Mouse (Mus musculus) forebrain, postnatal 0 days (tissue): Measurements from ENCODE around the gene Pyroxd2. TPM values are rescaled to one million over a fixed set of nuclear protein-coding genes. Genes with fewer than 3 reads are reported as not detected.
A peak's percentile ranks its signal among the peaks of the same experiment; 100 is the strongest.

Source experiments
- ATAC-seq: fragments of 200-750 bp; cut with Nextera tagmentation; 2 replicates; pipeline ENCODE4 v1.8.0; 2017; ENCODE audit warnings: mild to moderate bottlenecking, moderate library complexity
- DNase-seq: peaks from one replicate; pipeline ENCODE4 v3.0.0-alpha.2; 2015
- H3K27ac ChIP-seq: fragments of 300-500 bp; sonication (generic); 2 replicates; pipeline ENCODE4 v1.5.1; 2014; ENCODE audit warnings: low read depth, mild to moderate bottlenecking, antibody characterized with exemption, low read length, moderate library complexity, mixed read lengths
- H3K27me3 ChIP-seq: fragments of 300-500 bp; sonication (generic); 2 replicates; pipeline ENCODE4 v1.6.1; 2014; ENCODE audit warnings: mild to moderate bottlenecking, low read length, mixed read lengths; ENCODE audit not compliant: insufficient read depth
- H3K36me3 ChIP-seq: fragments of 300-500 bp; sonication (generic); 2 replicates; pipeline ENCODE4 v1.6.1; 2014; ENCODE audit warnings: mild to moderate bottlenecking, moderate library complexity; ENCODE audit not compliant: insufficient read depth
- H3K4me1 ChIP-seq: fragments of 300-500 bp; sonication (generic); 2 replicates; pipeline ENCODE4 v1.6.1; 2014; ENCODE audit warnings: antibody characterized with exemption; ENCODE audit not compliant: insufficient read depth
- H3K4me2 ChIP-seq: fragments of 300-500 bp; sonication (generic); 2 replicates; pipeline ENCODE4 v1.6.1; 2014; ENCODE audit warnings: low read depth, mild to moderate bottlenecking, moderate library complexity
- H3K4me3 ChIP-seq: fragments of 300-500 bp; sonication (generic); 2 replicates; pipeline ENCODE4 v1.5.1; 2014; ENCODE audit warnings: low read depth, low read length, mixed read lengths
- H3K9ac ChIP-seq: fragments of 300-500 bp; sonication (generic); 2 replicates; pipeline ENCODE4 v1.6.1; 2014; ENCODE audit warnings: mild to moderate bottlenecking
- H3K9me3 ChIP-seq: fragments of 300-500 bp; sonication (generic); 2 replicates; pipeline ENCODE4 v1.6.1; 2016; ENCODE audit warnings: low read length
- CTCF ChIP-seq: sonication (generic); IDR thresholded peaks from 2 replicates; pipeline ENCODE4 v1.5.1; 2016; ENCODE audit warnings: antibody characterized with exemption, control low read depth, low read depth
- WGBS: fragments of 180-500 bp; shearing (Covaris S2); extraction: QIAGEN DNeasy Blood & Tissue Kit; methylation state at CpG from one replicate; pipeline ENCODE4 v1.1.7; 2014; 5-methylcytosine and 5-hydroxymethylcytosine counted together
- polyA plus RNA-seq: library from polyadenylated mRNA; unstranded; fragments of >200 nt; fragmentation: Nextera tagmentation; extraction: Ambion mirVana; gene quantifications from 2 replicates; pipeline ENCODE4 v1.2.1, GENCODE M21; 2015
- total RNA-seq: library from RNA; depleted of rRNA; stranded (reverse); fragments of >200 nt; gene quantifications from 2 replicates; pipeline ENCODE4 v1.2.3, GENCODE M21; 2014; rRNA removed

The Pyroxd2 gene
- total RNA-seq: 1.3 and 2.6 TPM in 2 replicates
- 1.8 and 2.7 TPM in 2 replicates for polyA plus RNA-seq

GRCm38 (mm10) chr19:42752363-42752931 is at the start of gene Pyroxd2:
TSS of gene Pyroxd2 (minus strand) at chr19:42752775.
- Histone ChIP-seq H3K27me3 (no peaks in the 10 kb centered on the region), H3K9ac (peak within 1 kb of the TSS; percentile 45; the same call in 1 of the 2 replicates), H3K4me3 (peak within 1 kb of the TSS; percentile 21), H3K9me3 (no peaks in the 10 kb centered on the region), H3K36me3 (no peaks in the 10 kb centered on the region), H3K27ac (peak within 1 kb of the TSS; percentile 42; the same call in 1 of the 2 replicates), H3K4me2 (peak within 1 kb of the TSS; percentile 47), H3K4me1 (peaks cover 9% of the 10 kb centered on the region; the same call in 1 of the 2 replicates)
- DNase-seq (peak; percentile 81), ATAC-seq (peak; percentile 86)
- WGBS: 6% methylated on average over 22 of the region's 22 CpGs
- no peak for TF ChIP-seq CTCF

DNA sequence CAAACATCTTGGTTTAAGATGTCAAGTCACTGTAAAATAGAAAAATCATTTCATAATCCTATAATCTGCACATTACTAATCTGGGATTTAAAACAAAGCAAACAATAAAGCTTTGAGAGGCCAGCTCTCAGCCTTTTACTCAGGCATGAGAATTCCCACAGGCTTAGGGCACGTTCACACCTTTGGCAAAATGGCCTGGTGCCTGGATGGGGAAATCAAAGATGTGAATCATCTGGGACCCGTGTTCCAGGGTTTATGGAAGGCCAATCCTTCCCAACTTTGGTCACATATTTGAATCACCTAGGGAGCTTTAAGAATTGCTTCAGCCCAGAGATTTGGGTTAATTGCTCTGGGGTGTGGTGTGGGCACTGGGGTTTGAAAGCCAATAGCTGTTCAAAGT is 45.3 kb upstream of the Pyroxd2 start:
- 61% methylated on average over 2 of the region's 2 CpGs for WGBS
- no peak overlapping the region for H3K4me3 ChIP-seq
- no peaks in the 10 kb centered on the region for H3K9me3 ChIP-seq
- H3K27me3 ChIP-seq: no peaks in the 10 kb centered on the region
- TF ChIP-seq CTCF: no peak
- H3K4me2 ChIP-seq: no peak overlapping the region
- ATAC-seq (no peak), DNase-seq (no peak)
- H3K9ac ChIP-seq: no peak overlapping the region
- no peaks in the 10 kb centered on the region for H3K36me3 ChIP-seq
- H3K4me1 ChIP-seq: peaks cover 8% of the 10 kb centered on the region; the same call in 1 of the 2 replicates
- no peak overlapping the region for H3K27ac ChIP-seq

- H3K9ac ChIP-seq: peak overlapping the region; percentile 53
- WGBS: 23% methylated on average over 9 of the region's 9 CpGs
- no peak for TF ChIP-seq CTCF
- no peak overlapping the region for H3K27ac ChIP-seq
- H3K36me3 ChIP-seq: no peaks in the 10 kb centered on the region
- H3K4me2 ChIP-seq: peak overlapping the region; percentile 98
- ATAC-seq: no peak
- peak; percentile 50 for DNase-seq
- H3K4me3 ChIP-seq: no peak overlapping the region; the same call in 1 of the 2 replicates
- no peaks in the 10 kb centered on the region for H3K9me3 ChIP-seq
- no peaks in the 10 kb centered on the region for H3K27me3 ChIP-seq
- H3K4me1 ChIP-seq: peaks cover 8% of the 10 kb centered on the region; the same call in 1 of the 2 replicates
These were observed 43.2 kb upstream of the Pyroxd2 start for GRCm38 (mm10) chr19:42795801-42796200.

GRCm38 (mm10) chr19:42794914-42795613 is 42.5 kb upstream of the Pyroxd2 start:
- peak; percentile 96 for DNase-seq
- 4% methylated on average over 31 of the region's 31 CpGs for WGBS
- peak overlapping the region; percentile 98 for H3K4me2 ChIP-seq
- peak overlapping the region; percentile 53 for H3K9ac ChIP-seq
- H3K27me3 ChIP-seq: no peaks in the 10 kb centered on the region
- H3K4me1 ChIP-seq: peaks cover 8% of the 10 kb centered on the region; the same call in 1 of the 2 replicates
- no peak overlapping the region for H3K27ac ChIP-seq
- H3K36me3 ChIP-seq: no peaks in the 10 kb centered on the region
- H3K9me3 ChIP-seq: no peaks in the 10 kb centered on the region
- peak; percentile 97 for TF ChIP-seq CTCF
- peak; percentile 96 for ATAC-seq
- peak overlapping the region; percentile 41 for H3K4me3 ChIP-seq

DNA sequence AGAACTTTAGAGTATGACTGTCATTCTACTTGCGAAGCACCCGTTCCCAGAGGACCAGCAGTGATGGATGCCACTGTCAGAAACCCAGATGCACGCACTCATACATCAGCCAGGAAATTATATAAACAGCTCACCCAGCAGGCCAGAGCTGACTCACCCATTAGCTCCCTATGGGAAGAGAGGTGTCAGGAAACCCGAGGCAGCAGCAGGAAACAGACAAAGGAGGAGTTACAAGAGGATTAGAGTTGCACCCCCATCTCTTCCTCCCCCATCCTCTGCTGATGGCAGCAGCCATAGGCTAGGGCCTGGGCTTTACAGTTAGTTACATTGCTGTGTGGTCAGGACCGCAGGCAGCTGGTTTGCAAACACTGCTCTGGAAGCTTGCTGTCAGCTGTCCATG is 35.7 kb upstream of the Pyroxd2 start:
- WGBS: 64% methylated on average over 5 of the region's 5 CpGs
- Histone ChIP-seq H3K9me3 (no peaks in the 10 kb centered on the region), H3K9ac (no peak overlapping the region), H3K27ac (no peak overlapping the region), H3K4me3 (no peak overlapping the region), H3K36me3 (no peaks in the 10 kb centered on the region), H3K27me3 (no peaks in the 10 kb centered on the region), H3K4me2 (no peak overlapping the region), H3K4me1 (peaks cover 4% of the 10 kb centered on the region)
- no peak for TF ChIP-seq CTCF
- no peak for DNase-seq
- ATAC-seq: no peak

DNA sequence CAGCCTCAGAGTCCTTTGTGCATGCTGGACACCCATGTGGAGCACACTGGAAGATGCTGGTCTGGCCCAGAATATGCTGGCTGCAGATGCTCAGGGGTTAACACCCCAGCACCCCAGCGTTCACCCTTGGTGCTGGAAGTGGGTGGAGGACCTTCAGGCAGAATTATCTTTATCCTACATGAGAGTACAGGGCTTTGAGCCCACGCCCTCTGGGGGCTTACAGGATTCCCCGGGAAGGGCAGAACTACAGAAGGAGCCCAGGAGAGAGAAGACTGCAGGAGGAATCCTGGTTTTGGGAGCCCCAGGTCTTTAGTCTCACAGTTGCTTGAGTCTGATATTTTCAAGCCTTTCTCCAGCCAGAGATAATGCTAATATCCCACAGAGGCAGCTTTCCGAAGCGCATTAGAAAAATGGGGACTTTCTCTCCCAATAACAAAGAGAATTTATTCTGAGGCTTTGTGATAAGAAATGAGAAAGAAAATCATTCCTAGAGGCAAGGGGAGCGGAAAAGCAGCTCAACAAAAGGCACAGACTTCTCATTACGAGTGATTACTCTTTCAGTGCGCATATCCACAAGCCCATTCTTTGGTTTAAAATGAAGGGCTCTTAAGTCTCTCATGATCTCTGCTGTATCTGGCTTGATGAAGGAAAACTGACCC is 33.1 kb upstream of the Pyroxd2 start:
- H3K9ac ChIP-seq: peak overlapping the region; percentile 6; the same call in 1 of the 2 replicates
- H3K27me3 ChIP-seq: no peaks in the 10 kb centered on the region
- peak overlapping the region; percentile 29; the same call in 1 of the 2 replicates for H3K27ac ChIP-seq
- ATAC-seq (no peak), DNase-seq (peak; percentile 12)
- H3K4me2 ChIP-seq: no peak overlapping the region
- no peaks in the 10 kb centered on the region for H3K9me3 ChIP-seq
- no peak overlapping the region for H3K4me3 ChIP-seq
- peaks cover 4% of the 10 kb centered on the region for H3K4me1 ChIP-seq
- no peak for TF ChIP-seq CTCF
- H3K36me3 ChIP-seq: no peaks in the 10 kb centered on the region
- 16% methylated on average over 8 of the region's 8 CpGs for WGBS
